Mouse (Mus musculus) small intestine, adult 2 months (tissue): Measurements from ENCODE around the gene Ythdf1.

Source experiments
- CTCF ChIP-seq: fragments of 200-500 bp; IDR thresholded peaks from 2 replicates; pipeline ENCODE4 v1.5.1; 2012; ENCODE audit warnings: low read depth, mild to moderate bottlenecking, control low read depth, inconsistent platforms, low read length, moderate library complexity, mixed read lengths; ENCODE audit not compliant: insufficient replicate concordance, insufficient read length; ENCODE audit errors: extremely low read depth
- POLR2A ChIP-seq: fragments of 200-500 bp; IDR thresholded peaks from 2 replicates; pipeline ENCODE4 v1.6.1; 2012; ENCODE audit warnings: low read depth, mild to moderate bottlenecking, control low read depth, inconsistent platforms, low read length, moderate library complexity

DNA sequence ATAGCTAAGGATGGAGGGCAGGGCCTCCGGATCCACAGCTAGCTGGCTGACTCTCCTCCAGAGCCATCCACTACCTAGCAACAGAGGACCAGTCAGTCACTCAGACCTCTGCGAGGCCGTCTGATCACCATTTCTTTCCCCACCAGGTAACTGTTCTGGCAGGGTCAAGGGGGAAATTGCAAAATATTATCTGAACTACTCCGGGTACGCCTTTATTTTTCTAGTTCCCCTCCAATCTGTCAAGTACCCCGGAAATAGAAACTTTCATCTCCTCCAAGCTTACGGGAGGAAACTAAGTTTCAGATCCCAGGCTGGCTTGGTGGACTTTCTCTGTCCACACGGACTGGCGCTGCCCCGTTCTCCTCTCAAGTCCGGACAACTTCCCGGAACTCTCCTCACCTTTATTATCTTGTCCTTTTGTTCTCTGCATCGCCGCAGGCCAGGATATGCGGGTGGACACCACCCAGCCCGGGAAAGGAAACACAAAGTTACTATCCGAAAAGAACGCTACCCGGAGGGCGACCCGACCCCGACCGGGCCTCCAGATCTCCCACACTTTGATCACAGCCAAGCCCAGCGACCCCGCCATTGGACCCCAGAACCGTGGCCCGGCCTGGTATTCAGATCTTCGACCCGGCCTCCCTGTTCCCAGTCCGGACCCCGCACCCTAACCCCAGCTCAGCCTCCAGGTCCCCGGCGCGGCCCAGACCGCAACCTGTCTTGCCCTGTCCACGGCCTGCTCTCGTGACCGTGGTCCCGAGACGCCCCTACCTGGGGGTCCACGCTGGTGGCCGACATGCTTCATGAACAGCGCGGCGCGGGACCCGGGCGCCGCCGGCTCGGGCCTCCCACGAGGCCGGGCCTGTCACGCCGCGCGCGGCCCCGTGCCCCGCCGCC, 588 bp downstream of the Ythdf1 start:
- TF ChIP-seq CTCF: no peak
- TF ChIP-seq POLR2A: no peak
